Mouse (Mus musculus) MEL (cell line): Measurements from ENCODE around the gene Ispd. TPM values are rescaled to one million over a fixed set of nuclear protein-coding genes. Genes with fewer than 3 reads are reported as not detected.

Source experiments
- DNase-seq: peaks from one replicate; pipeline ENCODE4 v3.0.0; 2011; ENCODE audit warnings: low read depth, low spot score
- H3K27ac ChIP-seq: 2 replicates; pipeline ENCODE4 v1.5.1; 2012; ENCODE audit warnings: low read depth, mild to moderate bottlenecking, control low read depth, low read length, moderate library complexity; ENCODE audit not compliant: control insufficient read depth
- H3K27me3 ChIP-seq, 2 experiments: fragments of 150-350 bp in 1 of 2; sonication (generic) in 1 of 2; 2 replicates each; pipeline ENCODE4 v1.6.1; 2012; ENCODE audit warnings: low read length in 2 of 2, mild to moderate bottlenecking in 2 of 2, improper control_type of control experiment in 1 of 2, moderate library complexity in 1 of 2; ENCODE audit not compliant: insufficient read depth in 2 of 2, control insufficient read depth in 1 of 2
- H3K36me3 ChIP-seq, 2 experiments: 2 replicates each; pipeline ENCODE4 v1.6.1; 2012 to 2014; ENCODE audit warnings: low read length in 2 of 2, improper control_type of control experiment in 1 of 2, inconsistent platforms in 1 of 2, mild to moderate bottlenecking in 1 of 2; ENCODE audit not compliant: insufficient read depth in 2 of 2, control insufficient read depth in 1 of 2
- H3K4me1 ChIP-seq, 2 experiments: fragments of 150-350 bp in 1 of 2; sonication (generic) in 1 of 2; 2 replicates each; pipeline ENCODE4 v1.6.1; 2012; ENCODE audit warnings: low read length in 2 of 2, improper control_type of control experiment in 1 of 2, mild to moderate bottlenecking in 1 of 2; ENCODE audit not compliant: insufficient read depth in 2 of 2, control insufficient read depth in 1 of 2
- H3K4me3 ChIP-seq, 2 experiments: fragments of 150-350 bp in 1 of 2; sonication (generic) in 1 of 2; 2 replicates each; pipeline ENCODE4 v1.5.1; 2012; ENCODE audit warnings: low read depth in 2 of 2, low read length in 2 of 2, mild to moderate bottlenecking in 2 of 2, moderate library complexity in 2 of 2, control low read depth in 1 of 2, improper control_type of control experiment in 1 of 2; ENCODE audit not compliant: control insufficient read depth in 1 of 2, insufficient read depth in 1 of 2
- H3K79me2 ChIP-seq: 2 replicates; pipeline ENCODE4 v1.6.1; 2012; ENCODE audit warnings: mild to moderate bottlenecking, low read length, moderate library complexity; ENCODE audit not compliant: control insufficient read depth, poor library complexity, insufficient read depth
- H3K9ac ChIP-seq: 2 replicates; pipeline ENCODE4 v1.6.1; 2012; ENCODE audit warnings: low read depth, mild to moderate bottlenecking, control low read depth, low read length, moderate library complexity; ENCODE audit not compliant: control insufficient read depth, poor library complexity, severe bottlenecking
- H3K9me3 ChIP-seq: fragments of 150-350 bp; sonication (generic); replicated peaks from 2 replicates; pipeline ENCODE4 v1.6.1; 2012; ENCODE audit warnings: mild to moderate bottlenecking, low read length, improper control_type of control experiment, moderate library complexity; ENCODE audit not compliant: insufficient read depth
- BHLHE40 ChIP-seq: IDR thresholded peaks from 2 replicates; pipeline ENCODE4 v1.6.1; 2012; ENCODE audit warnings: low read depth, mild to moderate bottlenecking, inconsistent platforms, low read length, improper control_type of control experiment, borderline replicate concordance
- CTCF ChIP-seq, 3 experiments: IDR thresholded peaks in 2 of 3; conservative IDR thresholded peaks in 1 of 3; 2 replicates each; pipeline ENCODE4 v1.5.1; 2011 to 2012; ENCODE audit warnings: low read length in 3 of 3, low read depth in 2 of 3, mild to moderate bottlenecking in 2 of 3, improper control_type of control experiment in 1 of 3, inconsistent platforms in 1 of 3, mixed read lengths in 1 of 3, moderate library complexity in 1 of 3; ENCODE audit not compliant: control insufficient read depth in 1 of 3, insufficient read depth in 1 of 3, poor library complexity in 1 of 3, severe bottlenecking in 1 of 3
- E2F4 ChIP-seq: IDR thresholded peaks from 2 replicates; pipeline ENCODE4 v1.6.1; 2011; ENCODE audit warnings: low read depth, low read length, improper control_type of control experiment, borderline replicate concordance
- EP300 ChIP-seq, 2 experiments: IDR thresholded peaks; 2 replicates each; pipeline ENCODE4 v1.6.1; 2011; ENCODE audit warnings: improper control_type of control experiment in 2 of 2, low read length in 2 of 2, low read depth in 1 of 2, mild to moderate bottlenecking in 1 of 2
- ETS1 ChIP-seq: IDR thresholded peaks from 2 replicates; pipeline ENCODE4 v1.6.1; 2012; ENCODE audit warnings: low read depth, mild to moderate bottlenecking, inconsistent platforms, low read length, improper control_type of control experiment, moderate library complexity
- GATA1 ChIP-seq: IDR thresholded peaks from 2 replicates; pipeline ENCODE4 v1.6.1; 2011; ENCODE audit warnings: low read depth, low read length, improper control_type of control experiment
- KAT2A ChIP-seq: conservative IDR thresholded peaks from 2 replicates; pipeline ENCODE4 v1.6.1; 2012; ENCODE audit warnings: low read depth, low read length, improper control_type of control experiment, inconsistent platforms
- MAFK ChIP-seq: IDR thresholded peaks from 2 replicates; pipeline ENCODE4 v1.6.1; 2011; ENCODE audit warnings: low read depth, mild to moderate bottlenecking, low read length, improper control_type of control experiment, borderline replicate concordance
- MEF2A ChIP-seq: IDR thresholded peaks from 2 replicates; pipeline ENCODE4 v1.6.1; 2014; ENCODE audit warnings: low read depth, mild to moderate bottlenecking, inconsistent platforms, low read length, improper control_type of control experiment; ENCODE audit not compliant: poor library complexity, insufficient replicate concordance, severe bottlenecking; ENCODE audit errors: extremely low read depth
- MXI1 ChIP-seq: IDR thresholded peaks from 2 replicates; pipeline ENCODE4 v1.6.1; 2011; ENCODE audit warnings: mild to moderate bottlenecking, low read depth, low read length, improper control_type of control experiment
- MYB ChIP-seq: IDR thresholded peaks from 2 replicates; pipeline ENCODE4 v1.6.1; 2011; ENCODE audit warnings: mild to moderate bottlenecking, low read depth, low read length, improper control_type of control experiment
- NELFE ChIP-seq: IDR thresholded peaks from 2 replicates; pipeline ENCODE4 v1.6.1; 2011; ENCODE audit warnings: low read depth, low read length, improper control_type of control experiment
- NRF1 ChIP-seq: IDR thresholded peaks from 2 replicates; pipeline ENCODE4 v1.6.1; 2014; ENCODE audit warnings: low read depth, mild to moderate bottlenecking, inconsistent platforms, low read length, improper control_type of control experiment, moderate library complexity; ENCODE audit not compliant: poor library complexity, insufficient read depth, severe bottlenecking
- POLR2A ChIP-seq, 2 experiments: IDR thresholded peaks; 2 replicates each; pipeline ENCODE4 v1.6.1; 2011 to 2012; ENCODE audit warnings: low read length in 2 of 2, mild to moderate bottlenecking in 2 of 2, control low read depth in 1 of 2, improper control_type of control experiment in 1 of 2, low read depth in 1 of 2, moderate library complexity in 1 of 2; ENCODE audit not compliant: control insufficient read depth in 1 of 2, insufficient read depth in 1 of 2, poor library complexity in 1 of 2
- SIN3A ChIP-seq: IDR thresholded peaks from 2 replicates; pipeline ENCODE4 v1.6.1; 2012; ENCODE audit warnings: low read length, improper control_type of control experiment, inconsistent platforms
- TCF12 ChIP-seq: IDR thresholded peaks from 2 replicates; pipeline ENCODE4 v1.6.1; 2014; ENCODE audit warnings: low read depth, mild to moderate bottlenecking, inconsistent platforms, low read length, improper control_type of control experiment, moderate library complexity
- USF2 ChIP-seq, 2 experiments: IDR thresholded peaks; 2 replicates each; pipeline ENCODE4 v1.6.1; 2011 to 2012; ENCODE audit warnings: improper control_type of control experiment in 2 of 2, low read length in 2 of 2, borderline replicate concordance in 1 of 2, inconsistent platforms in 1 of 2, low read depth in 1 of 2, mild to moderate bottlenecking in 1 of 2; ENCODE audit not compliant: insufficient read depth in 1 of 2
- ZKSCAN1 ChIP-seq: IDR thresholded peaks from 2 replicates; pipeline ENCODE4 v1.6.1; 2012; ENCODE audit warnings: low read depth, mild to moderate bottlenecking, inconsistent platforms, low read length, improper control_type of control experiment, moderate library complexity
- ZMIZ1 ChIP-seq: IDR thresholded peaks from 2 replicates; pipeline ENCODE4 v1.6.1; 2012; ENCODE audit warnings: low read depth, mild to moderate bottlenecking, inconsistent platforms, low read length, improper control_type of control experiment, moderate library complexity
- ZNF384 ChIP-seq: IDR thresholded peaks from 2 replicates; pipeline ENCODE4 v1.6.1; 2012; ENCODE audit warnings: low read depth, mild to moderate bottlenecking, inconsistent platforms, low read length, improper control_type of control experiment
- polyA plus RNA-seq, 2 experiments: library from polyadenylated mRNA; stranded (reverse) in 1 of 2; unstranded in 1 of 2; fragments of >175 nt in 1 of 2; fragments of >200 nt in 1 of 2; gene quantifications; 2 replicates each; pipeline versions ENCODE4 v1.2.1 to v1.2.4; 2012; ENCODE audit warnings: low replicate concordance in 2 of 2, low read depth in 1 of 2; ENCODE audit not compliant: insufficient read length in 2 of 2, insufficient read depth in 1 of 2, missing spikeins in 1 of 2
- total RNA-seq: library from RNA; depleted of rRNA; stranded (reverse); fragments of 300-350 nt; gene quantifications from 2 replicates; pipeline ENCODE4 v1.2.3, GENCODE M21; 2012

The Ispd gene
- total and polyA plus RNA-seq, 3 experiments: 2.4 to 54.1 (median 2.8) TPM

GRCm38 (mm10) chr12:36533160-36533900 lies 152.1 kb downstream of the Ispd start:
- H3K27me3 ChIP-seq: no peaks in the 10 kb centered on the region
- H3K4me3 ChIP-seq: no peak overlapping the region
- TF ChIP-seq CTCF (IDR thresholded peaks at IDR 0.05 in 2 of 3, conservative IDR thresholded peaks at IDR 0.05 in 1 of 3; ENCODE audit: control insufficient read depth in 1 of 3, insufficient read depth in 1 of 3, low read depth in 2 of 3, low read length in 3 of 3, poor library complexity in 1 of 3, severe bottlenecking in 1 of 3) (no peak), MYB (0 out of 2 replicates have a peak, but pooled peaks have one; percentile 17), ZKSCAN1 (no peak), USF2 (IDR thresholded peaks at IDR 0.05; ENCODE audit: borderline replicate concordance in 1 of 2, insufficient read depth in 1 of 2, low read depth in 1 of 2, low read length in 2 of 2) (no peak), ZNF384 (no peak), ETS1 (0 out of 2 replicates have a peak, but pooled peaks have one; percentile 12), MAFK (no peak), ZMIZ1 (no peak), MXI1 (no peak), POLR2A (IDR thresholded peaks at IDR 0.05; ENCODE audit: control insufficient read depth in 1 of 2, insufficient read depth in 1 of 2, low read depth in 1 of 2, low read length in 2 of 2, poor library complexity in 1 of 2) (no peak), EP300 (IDR thresholded peaks at IDR 0.05; ENCODE audit: low read depth in 1 of 2, low read length in 2 of 2) (peak; percentile 70 to 80), TCF12 (peak; percentile 72), NRF1 (no peak), KAT2A (no peak), BHLHE40 (no peak), SIN3A (no peak), GATA1 (peak; percentile 73), MEF2A (no peak)
- TF ChIP-seq, all 39 proteins: peak for 5
- DNase-seq: peak; percentile 54
- Histone ChIP-seq H3K27ac (no peak overlapping the region), H3K9ac (no peak overlapping the region), H3K4me1 (peaks cover 4 to 9% of the 10 kb centered on the region in 2 experiments; a peak in 2 of 4 replicates), H3K79me2 (no peaks in the 10 kb centered on the region), H3K9me3 (no peaks in the 10 kb centered on the region), H3K36me3 (peaks cover 0 to 10% of the 10 kb centered on the region in 2 experiments; a peak in 2 of 4 replicates)

DNA sequence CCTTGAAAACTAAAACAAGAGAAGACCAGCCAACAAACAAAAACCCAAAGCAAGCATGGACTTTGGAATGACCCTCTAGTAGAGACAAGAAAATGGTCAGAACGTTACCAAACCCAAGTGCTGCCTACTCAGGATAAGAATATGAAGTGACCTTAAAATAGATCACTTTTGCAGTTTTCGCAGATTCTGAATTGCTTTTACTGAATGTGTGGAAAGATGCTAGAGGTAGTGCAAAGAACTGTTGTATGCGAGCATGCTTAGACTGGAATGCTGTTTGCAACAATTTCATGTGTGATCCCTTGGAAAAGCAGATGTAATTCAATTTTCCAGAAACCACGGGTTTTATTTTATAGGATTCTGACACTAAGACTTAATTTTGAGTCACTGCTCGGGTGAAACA lies 153.3 kb downstream of the Ispd start:
- DNase-seq: no peak
- Histone ChIP-seq H3K27ac (no peak overlapping the region), H3K9me3 (no peaks in the 10 kb centered on the region), H3K4me1 (peaks cover 4 to 9% of the 10 kb centered on the region in 2 experiments; a peak in 2 of 4 replicates), H3K9ac (no peak overlapping the region), H3K27me3 (no peaks in the 10 kb centered on the region), H3K4me3 (no peak overlapping the region), H3K36me3 (peaks cover 0 to 10% of the 10 kb centered on the region in 2 experiments; a peak in 2 of 4 replicates), H3K79me2 (no peaks in the 10 kb centered on the region)
- no peak for TF ChIP-seq E2F4
- no peak for TF ChIP-seq NELFE
